11 mouse cellular contexts compared by ENCODE assay signal in genomic region chr6:24325215-24325614, GRCm38 (mm10).
DNase-seq lines count a peak whose midpoint lies in the region; ATAC-seq and TF ChIP-seq lines count a peak whose summit lies in the region.
"Had no signal": no experiment of that assay in that cellular context is flagged by ENCODE, and none has a peak within 500 bp of the region (broad histone marks: within the 10 kb centered on the region; RNA-seq: fewer than 3 reads in every experiment).

No protein-coding gene starts in this region.

- DNase-seq in kidney, adult 2 months = peak; percentile 43
- no peak for DNase-seq in kidney, adult 8-10 months
- DNase-seq in retina, postnatal 1 day = peak; percentile 10
- DNase-seq in retina, embryonic 14.5 days (ENCODE audit: low spot score) = no peak
- DNase-seq in cerebellum, postnatal 36 days = peak; percentile 32 to 51
- peak; percentile 26 to 43 for DNase-seq in right cerebral cortex, postnatal 10 days (ENCODE audit: low spot score in 2 of 2)
- no peak for DNase-seq in urinary bladder, postnatal 4 days (ENCODE audit: low spot score in 2 of 2)
- DNase-seq in liver, postnatal 0 days = no peak
- DNase-seq: gastrocnemius, postnatal 25 days; lung, postnatal 10 days had no signal

- H3K4me2 ChIP-seq in liver, postnatal 0 days (ENCODE audit: low read depth, low read length) = no peak overlapping the region

- no peak overlapping the region for H3K4me3 ChIP-seq in kidney, adult 2 months (ENCODE audit: insufficient read depth, low read depth, low read length)
- H3K4me3 ChIP-seq in liver, postnatal 0 days (ENCODE audit: low read depth, low read length) = no peak overlapping the region

- H3K36me3 ChIP-seq in kidney, adult 2 months (ENCODE audit: control insufficient read depth, insufficient read depth, low read length) = no peaks in the 10 kb centered on the region
- no peaks in the 10 kb centered on the region for H3K36me3 ChIP-seq in liver, postnatal 0 days (replicated peaks; ENCODE audit: insufficient read depth, low read length)

- no peak for TF ChIP-seq CTCF in kidney, adult 2 months (conservative IDR thresholded peaks at IDR 0.05; ENCODE audit: insufficient read depth, insufficient read length, low read depth, low read length)
- TF ChIP-seq CTCF in liver, postnatal 0 days (IDR thresholded peaks at IDR 0.05; ENCODE audit: low read depth) = no peak

- H3K9me3 ChIP-seq in liver, postnatal 0 days (ENCODE audit: low read length) = no peaks in the 10 kb centered on the region

- ATAC-seq in liver, postnatal 0 days = no peak

- no peak overlapping the region for H3K27ac ChIP-seq in kidney, adult 2 months (ENCODE audit: insufficient read depth, low read depth, low read length)
- H3K27ac ChIP-seq in liver, postnatal 0 days (ENCODE audit: low read depth) = no peak overlapping the region

- H3K27me3 ChIP-seq in kidney, adult 2 months (replicated peaks; ENCODE audit: control insufficient read depth, insufficient read depth, low read length) = no peaks in the 10 kb centered on the region
- H3K27me3 ChIP-seq in liver, postnatal 0 days (ENCODE audit: insufficient read depth, low read length) = no peaks in the 10 kb centered on the region
- H3K27me3 ChIP-seq: CH12.LX had no signal

- peaks cover 4% of the 10 kb centered on the region; the same call in 1 of the 2 replicates for H3K4me1 ChIP-seq in kidney, adult 2 months (ENCODE audit: control insufficient read depth, insufficient read depth, low read length)
- no peaks in the 10 kb centered on the region for H3K4me1 ChIP-seq in liver, postnatal 0 days (ENCODE audit: insufficient read depth)

- TF ChIP-seq EP300 in liver, postnatal 0 days (IDR thresholded peaks at IDR 0.05; ENCODE audit: low read depth) = no peak

- TF ChIP-seq POLR2A in kidney, adult 2 months (IDR thresholded peaks at IDR 0.05; ENCODE audit: low read depth, low read length) = no peak

- H3K9ac ChIP-seq in liver, postnatal 0 days (replicated peaks) = no peak overlapping the region

Comparison
In these comparisons a context has a peak if more than half of its experiments do, and no peak if none do; other contexts are left out.
1. DNase-seq: peak in kidney, adult 2 months (single experiment), retina, postnatal 1 day (single experiment), cerebellum, postnatal 36 days (2 of 2) and right cerebral cortex, postnatal 10 days (2 of 2); none in kidney, adult 8-10 months (0 of 2), retina, embryonic 14.5 days (single experiment), urinary bladder, postnatal 4 days (0 of 2) and liver, postnatal 0 days (single experiment).